Mouse (Mus musculus) stomach, embryonic 14.5 days (tissue): ENCODE measurements at regions not wholly inside any gene's neighbourhood (a gene's known extent, or its start where the extent isn't known, plus 50 kb on each side); places are given as distances from the start of the nearest gene placed in this dataset.

ENCODE experiments used
- ATAC-seq: fragments of 200-750 bp; cut with Nextera tagmentation; 2 replicates; pipeline ENCODE4 v1.8.0; 2017; ENCODE audit warnings: low read depth, moderate TSS enrichment; ENCODE audit not compliant: insufficient number of reproducible peaks, insufficient read depth, low FRiP score
- H3K27ac ChIP-seq: fragments of 300-500 bp; sonication (generic); 2 replicates; pipeline ENCODE4 v1.5.1; 2014; ENCODE audit warnings: mild to moderate bottlenecking, low read length, moderate library complexity, mixed read lengths
- H3K27me3 ChIP-seq: fragments of 300-500 bp; sonication (generic); 2 replicates; pipeline ENCODE4 v1.6.1; 2014; ENCODE audit warnings: low read length, control low read depth, mixed read lengths; ENCODE audit not compliant: control insufficient read depth, insufficient read depth
- H3K36me3 ChIP-seq: fragments of 300-500 bp; sonication (generic); 2 replicates; pipeline ENCODE4 v1.6.1; 2014; ENCODE audit warnings: mild to moderate bottlenecking, control low read depth, low read length, moderate library complexity, mixed read lengths; ENCODE audit not compliant: control insufficient read depth, insufficient read depth
- H3K4me1 ChIP-seq: fragments of 300-500 bp; sonication (generic); 2 replicates; pipeline ENCODE4 v1.6.1; 2014; ENCODE audit warnings: low read length, control low read depth, mixed read lengths; ENCODE audit not compliant: control insufficient read depth, insufficient read depth
- H3K4me2 ChIP-seq: fragments of 300-500 bp; sonication (generic); replicated peaks from 2 replicates; pipeline ENCODE4 v1.6.1; 2014; ENCODE audit warnings: low read depth, low read length, control low read depth
- H3K4me3 ChIP-seq: fragments of 300-500 bp; sonication (generic); 2 replicates; pipeline ENCODE4 v1.5.1; 2014; ENCODE audit warnings: low read depth, low read length, control low read depth
- H3K9ac ChIP-seq: fragments of 300-500 bp; sonication (generic); replicated peaks from 2 replicates; pipeline ENCODE4 v1.6.1; 2014; ENCODE audit warnings: low read depth, mild to moderate bottlenecking, control low read depth, low read length, moderate library complexity, mixed read lengths
- H3K9me3 ChIP-seq: fragments of 300-500 bp; sonication (generic); 2 replicates; pipeline ENCODE4 v1.6.1; 2016; ENCODE audit warnings: low read depth, low read length, control low read depth; ENCODE audit not compliant: control insufficient read depth
- WGBS: fragments of 180-500 bp; shearing (Covaris S2); extraction: QIAGEN DNeasy Blood & Tissue Kit; methylation state at CpG from one replicate; pipeline ENCODE4 v1.1.7; 2014; 5-methylcytosine and 5-hydroxymethylcytosine counted together

DNA sequence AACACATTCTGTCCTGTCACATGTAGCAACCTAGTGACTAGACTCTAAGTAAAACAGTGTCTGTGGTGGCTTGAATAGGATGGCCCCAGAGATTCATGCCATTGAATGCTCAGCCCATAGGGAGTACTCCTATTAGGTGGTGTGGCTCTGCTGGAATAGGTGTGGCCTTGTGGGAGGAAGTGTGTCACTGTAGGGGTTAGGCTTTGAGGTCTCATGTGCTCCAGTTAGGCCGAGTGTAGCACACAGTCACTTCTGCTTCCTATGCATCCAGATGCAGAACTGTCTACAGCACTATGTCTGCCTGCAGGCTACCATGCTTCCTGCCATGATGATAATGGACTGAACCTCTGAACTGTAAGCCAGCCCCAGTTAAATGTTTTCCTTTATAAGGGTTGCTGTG lies 144.5 kb upstream of the Fbxo11 start:
- Histone ChIP-seq H3K27ac (no peak overlapping the region), H3K9ac (no peak overlapping the region), H3K36me3 (no peaks in the 10 kb centered on the region), H3K4me1 (no peaks in the 10 kb centered on the region), H3K27me3 (no peaks in the 10 kb centered on the region), H3K9me3 (no peaks in the 10 kb centered on the region), H3K4me3 (no peak overlapping the region), H3K4me2 (no peak overlapping the region)
- no peak for ATAC-seq
- WGBS = 69% methylated on average over 1 of the region's 1 CpGs

DNA sequence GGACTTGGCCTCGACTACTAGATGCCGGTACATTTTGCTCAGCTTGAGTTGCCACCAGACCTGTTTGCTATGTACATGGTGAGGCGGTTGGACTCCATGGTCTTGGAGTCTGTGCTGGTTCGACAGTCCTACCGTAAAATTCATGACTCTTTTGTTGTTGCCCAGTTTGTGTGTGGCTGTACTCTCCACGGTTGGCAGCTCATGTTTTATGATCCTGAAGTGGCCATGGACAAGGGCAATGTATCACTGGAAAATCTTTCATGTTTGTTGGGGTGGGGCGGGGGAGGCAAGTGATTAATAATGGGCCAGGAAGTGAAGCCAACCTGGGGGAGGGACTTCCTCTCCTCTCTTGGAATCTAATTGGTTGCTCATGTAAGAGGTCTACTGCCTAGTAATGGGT lies 147.0 kb upstream of the Fbxo11 start:
- no peak for ATAC-seq
- WGBS = 91% methylated on average over 7 of the region's 7 CpGs

DNA sequence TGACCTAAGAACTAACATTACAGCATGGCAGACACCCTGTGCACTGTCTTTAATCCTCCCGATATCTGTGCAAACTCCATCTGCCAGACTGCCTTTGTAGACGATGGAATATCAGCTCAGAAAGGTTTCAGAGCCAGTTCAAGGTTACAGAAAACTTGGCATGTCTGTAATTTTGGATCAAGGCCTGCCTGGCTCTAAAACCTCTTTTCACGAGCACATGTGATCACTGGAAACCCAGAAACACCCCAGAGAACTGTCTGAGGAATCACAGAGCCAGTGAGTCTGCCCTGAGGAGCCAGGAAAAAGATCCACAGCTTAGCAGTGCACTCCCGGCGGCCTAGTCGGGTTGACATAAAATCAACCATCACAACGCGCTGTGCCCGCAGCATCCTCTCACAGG lies 149.7 kb upstream of the Fbxo11 start:
- no peak for ATAC-seq
- Histone ChIP-seq H3K4me3 (no peak overlapping the region), H3K27me3 (no peaks in the 10 kb centered on the region), H3K27ac (no peak overlapping the region), H3K9ac (no peak overlapping the region), H3K36me3 (no peaks in the 10 kb centered on the region), H3K4me2 (no peak overlapping the region), H3K9me3 (no peaks in the 10 kb centered on the region), H3K4me1 (no peaks in the 10 kb centered on the region)
- WGBS = 72% methylated on average over 9 of the region's 9 CpGs

More for the DNA sequence above, 147.0 kb upstream of the Fbxo11 start:
- no peak overlapping the region for H3K9ac ChIP-seq
- no peak overlapping the region for H3K27ac ChIP-seq
- H3K4me3 ChIP-seq = no peak overlapping the region
- no peaks in the 10 kb centered on the region for H3K9me3 ChIP-seq
- no peaks in the 10 kb centered on the region for H3K36me3 ChIP-seq
- H3K4me1 ChIP-seq = no peaks in the 10 kb centered on the region
- H3K4me2 ChIP-seq = no peak overlapping the region
- no peaks in the 10 kb centered on the region for H3K27me3 ChIP-seq

DNA sequence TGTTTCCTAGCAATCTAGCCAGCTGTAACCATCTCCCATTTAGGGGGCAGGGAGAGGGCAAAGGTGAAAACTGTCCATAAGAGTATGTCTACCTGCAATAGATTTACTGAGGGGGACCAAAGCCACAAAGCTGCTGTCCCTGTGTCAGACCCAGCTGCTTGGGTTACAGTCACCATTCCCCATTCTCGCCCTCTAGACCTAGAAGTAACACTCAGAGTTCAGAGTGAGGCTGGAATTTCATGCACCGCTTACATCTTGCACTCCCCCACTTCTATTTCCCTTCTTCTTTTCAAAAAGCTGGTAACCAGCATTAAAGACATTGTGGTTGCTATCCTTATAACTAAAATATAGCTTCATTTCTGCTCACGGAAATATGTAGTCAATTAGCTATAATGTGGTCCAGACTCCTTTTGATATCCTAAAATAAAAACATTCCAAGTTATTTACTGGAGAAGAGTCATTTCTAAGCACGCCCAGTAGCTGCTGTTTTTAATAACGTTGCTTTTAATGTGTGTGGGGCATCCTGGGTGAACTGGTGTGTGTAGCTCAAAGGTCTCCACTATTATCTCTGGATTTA lies 157.4 kb upstream of the Fbxo11 start:
- no peaks in the 10 kb centered on the region for H3K4me1 ChIP-seq
- H3K9ac ChIP-seq = no peak overlapping the region
- ATAC-seq = no peak
- peaks cover 4% of the 10 kb centered on the region; the same call in 1 of the 2 replicates for H3K9me3 ChIP-seq
- H3K36me3 ChIP-seq = no peaks in the 10 kb centered on the region
- H3K4me2 ChIP-seq = no peak overlapping the region
- 69% methylated on average over 5 of the region's 5 CpGs for WGBS
- H3K27me3 ChIP-seq = no peaks in the 10 kb centered on the region
- no peak overlapping the region for H3K4me3 ChIP-seq
- H3K27ac ChIP-seq = no peak overlapping the region

DNA sequence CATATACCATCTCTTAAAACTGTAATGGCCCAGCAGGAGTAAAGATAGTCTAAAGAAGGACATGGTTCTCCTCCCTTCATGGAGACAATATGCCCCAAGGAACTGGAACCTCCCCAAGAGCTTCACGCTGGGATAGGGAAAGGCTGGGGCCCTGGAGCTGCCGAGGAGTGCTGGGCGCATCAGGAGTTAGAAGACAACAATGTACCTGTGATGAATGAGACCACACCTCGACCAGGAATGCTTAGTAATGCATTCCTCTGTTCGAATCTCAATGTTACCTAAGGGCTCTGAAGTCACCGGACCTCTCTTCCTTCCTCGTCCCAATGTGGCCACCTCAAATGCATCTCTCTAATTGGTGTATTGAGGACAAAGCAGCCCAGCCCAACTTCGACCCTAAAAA lies 175.4 kb upstream of the Fbxo11 start:
- Histone ChIP-seq H3K4me2 (no peak overlapping the region), H3K9me3 (no peaks in the 10 kb centered on the region), H3K4me3 (no peak overlapping the region), H3K36me3 (no peaks in the 10 kb centered on the region), H3K27me3 (no peaks in the 10 kb centered on the region), H3K9ac (no peak overlapping the region), H3K27ac (no peak overlapping the region), H3K4me1 (no peaks in the 10 kb centered on the region)
- 71% methylated on average over 8 of the region's 8 CpGs for WGBS
- ATAC-seq = no peak

DNA sequence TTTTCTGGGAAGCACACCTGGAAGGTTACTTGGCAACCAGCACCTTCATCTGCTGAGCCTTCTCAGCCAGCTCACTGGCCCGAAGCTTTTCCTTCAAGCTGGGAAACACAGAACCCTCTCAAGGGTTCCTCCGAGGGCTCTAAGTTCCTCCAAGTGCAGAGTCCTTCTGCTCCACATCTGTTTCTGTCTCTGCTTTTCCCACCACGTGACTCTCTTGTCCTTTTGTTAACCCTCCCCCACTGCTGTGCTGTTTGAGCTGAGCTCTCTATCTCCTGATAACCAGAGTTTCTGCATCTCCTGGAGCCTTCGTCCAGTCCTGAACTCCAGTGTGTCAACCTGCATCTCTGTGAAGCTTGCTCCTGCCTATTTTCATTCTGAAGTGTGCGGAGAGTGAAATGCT lies 183.5 kb upstream of the Fbxo11 start:
- no peak for ATAC-seq
- Histone ChIP-seq H3K4me2 (no peak overlapping the region), H3K27ac (no peak overlapping the region), H3K4me1 (0 out of 2 replicates have a peak, but pooled peaks cover 4% of the 10 kb centered on the region), H3K36me3 (no peaks in the 10 kb centered on the region), H3K27me3 (no peaks in the 10 kb centered on the region), H3K9ac (no peak overlapping the region), H3K9me3 (no peaks in the 10 kb centered on the region), H3K4me3 (no peak overlapping the region)
- 58% methylated on average over 5 of the region's 5 CpGs for WGBS

DNA sequence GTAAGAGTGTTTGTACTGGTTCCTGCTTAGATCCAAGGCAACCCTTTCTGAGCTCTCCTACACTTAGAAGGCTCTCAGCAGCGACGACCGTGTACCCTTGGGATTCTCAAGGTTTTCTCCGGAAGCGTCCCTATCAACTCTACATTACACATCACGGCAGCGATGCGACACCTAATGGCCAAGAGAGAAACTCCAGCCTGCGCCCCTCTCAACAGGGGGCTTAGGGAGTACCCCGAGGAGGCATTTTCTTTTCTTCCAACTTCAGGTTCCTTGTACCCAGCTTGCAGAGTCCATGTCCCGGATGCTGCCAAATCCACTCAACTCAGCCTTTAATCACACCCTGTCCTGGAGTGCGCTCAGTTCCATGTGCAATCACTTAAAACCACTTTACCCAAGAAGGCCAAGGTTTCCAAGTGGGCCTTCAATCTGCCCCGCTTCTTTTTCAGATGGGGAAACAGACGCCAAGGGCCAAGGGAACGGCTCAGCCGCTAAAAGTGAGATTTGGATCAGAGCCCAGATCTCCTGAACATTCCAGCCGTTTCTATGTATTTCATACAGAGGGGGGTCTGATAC lies 186.9 kb upstream of the Fbxo11 start:
- 14% methylated on average over 17 of the region's 17 CpGs for WGBS
- no peaks in the 10 kb centered on the region for H3K9me3 ChIP-seq

DNA sequence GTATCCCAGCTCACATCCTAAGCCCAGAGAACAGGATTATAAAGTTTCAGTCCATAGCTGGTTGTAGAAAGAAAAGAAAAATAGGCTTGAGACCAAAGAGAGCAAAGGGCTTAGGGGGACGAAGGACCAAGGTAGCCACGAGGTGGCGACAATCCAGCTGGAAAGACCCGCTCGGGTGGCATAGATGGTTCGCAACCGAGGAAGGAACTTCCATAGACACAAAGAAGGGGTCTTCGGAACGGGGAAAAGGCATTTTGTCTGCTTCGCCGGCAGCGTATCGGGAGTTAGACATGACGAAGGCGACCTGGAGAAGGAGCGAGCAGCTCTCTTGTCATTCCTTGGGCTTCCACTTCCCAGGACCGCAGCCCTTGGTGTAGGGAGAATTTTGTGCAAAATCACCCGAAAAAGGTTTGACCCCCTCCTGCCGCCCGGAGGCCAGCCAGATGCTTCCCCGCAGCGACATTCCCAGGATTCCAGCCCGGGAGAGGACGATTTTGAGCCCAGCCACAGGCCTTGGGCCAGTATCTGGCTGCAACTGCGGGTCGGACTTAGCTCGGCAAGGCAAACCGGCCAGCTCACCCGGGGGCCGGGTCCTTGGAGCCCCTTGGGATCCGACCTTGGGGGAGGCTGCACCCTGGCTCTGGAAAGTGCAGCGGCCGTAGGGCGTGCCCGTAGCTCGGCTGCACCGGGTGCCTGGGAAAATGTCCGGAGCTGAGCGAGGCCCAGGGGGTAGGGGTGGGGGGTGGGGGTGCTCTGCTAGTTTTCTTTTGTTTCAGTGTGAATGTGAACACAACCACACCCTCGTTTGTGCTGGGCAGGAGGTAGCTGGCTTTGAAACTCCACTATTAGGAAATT lies 184.5 kb upstream of the Foxn2 start:
- Histone ChIP-seq H3K36me3 (no peaks in the 10 kb centered on the region), H3K4me2 (peak overlapping the region; percentile 86), H3K27me3 (no peaks in the 10 kb centered on the region), H3K27ac (peak overlapping the region; percentile 97), H3K9ac (peak overlapping the region; percentile 81), H3K9me3 (no peaks in the 10 kb centered on the region), H3K4me1 (0 out of 2 replicates have a peak, but pooled peaks cover 4% of the 10 kb centered on the region), H3K4me3 (peak overlapping the region; percentile 61)
- ATAC-seq = peak; percentile 74
- under 1% methylated on average over 40 of the region's 40 CpGs for WGBS

More for the DNA sequence above, 186.9 kb upstream of the Fbxo11 start:
- H3K27me3 ChIP-seq = no peaks in the 10 kb centered on the region
- H3K27ac ChIP-seq = no peak overlapping the region
- H3K4me1 ChIP-seq = 0 out of 2 replicates have a peak, but pooled peaks cover 4% of the 10 kb centered on the region
- no peak for ATAC-seq
- H3K36me3 ChIP-seq = no peaks in the 10 kb centered on the region
- H3K4me2 ChIP-seq = peak overlapping the region; percentile 32; the same call in 1 of the 2 replicates
- H3K4me3 ChIP-seq = no peak overlapping the region; the same call in 1 of the 2 replicates
- no peak overlapping the region for H3K9ac ChIP-seq
